Mouse (Mus musculus) frontal cortex, postnatal 14 days (tissue): ENCODE measurements around the gene Gm3033.
"Not testable (repeated sequence)": the region's sequence is repeated elsewhere in the genome, so short reads cannot be mapped to it uniquely, and the experiment has no call there.

ENCODE experiments used
- DNase-seq, 2 experiments: peaks; one replicate each; pipeline ENCODE4 v3.0.0; 2022; ENCODE audit warnings: low spot score in 2 of 2

Gm3033 gene

DNA sequence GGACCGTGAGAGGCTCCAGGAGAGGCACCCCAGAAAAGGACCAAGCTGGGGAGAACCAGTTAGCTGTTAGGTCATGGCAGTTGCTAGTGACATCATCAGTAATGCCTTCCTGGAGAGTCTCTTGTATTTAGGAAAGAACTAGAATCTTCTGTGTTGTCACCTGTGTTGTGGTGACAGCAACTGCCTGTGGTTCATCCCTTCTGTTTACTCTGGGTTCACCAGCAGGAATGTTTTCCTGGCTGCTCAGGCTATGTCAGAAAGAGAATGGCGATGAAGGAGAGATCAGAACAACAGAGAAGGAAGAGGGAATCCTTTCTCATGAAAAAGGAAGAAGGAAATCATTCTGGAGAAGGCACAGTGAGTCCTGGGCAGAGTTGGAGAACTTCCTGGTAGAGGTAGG is at the start of gene Gm3033:
Gene Gm3033 (plus strand): TSS at position 301 of the 400 bp plus-strand sequence.
- not testable (repeated sequence) for DNase-seq

DNA sequence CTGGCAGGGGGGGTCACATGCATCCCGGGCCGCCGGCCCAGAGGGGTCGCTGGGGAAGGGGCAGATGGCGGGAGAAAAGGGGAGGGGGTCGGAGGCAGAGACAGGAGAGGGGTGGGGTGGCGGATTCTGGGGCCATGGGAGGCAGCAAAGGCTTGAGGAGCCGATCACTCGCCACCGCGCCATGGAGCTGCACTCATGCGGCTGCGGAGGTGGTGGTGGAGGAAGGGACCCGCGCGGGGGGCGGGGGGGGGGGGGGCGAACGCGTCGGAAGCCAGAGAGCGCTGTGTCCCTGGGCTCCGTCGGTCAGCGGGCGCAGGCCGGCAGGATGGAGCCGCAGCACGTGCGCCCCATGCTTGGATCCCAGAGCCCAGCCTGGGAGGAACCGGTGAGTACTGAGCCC is 36.3 kb upstream of the Gm3033 start, which contains the start of gene Gm3002:
Gene Gm3002 (plus strand): TSS at position 301 of the 400 bp plus-strand sequence.
- not testable (repeated sequence) for DNase-seq

DNA sequence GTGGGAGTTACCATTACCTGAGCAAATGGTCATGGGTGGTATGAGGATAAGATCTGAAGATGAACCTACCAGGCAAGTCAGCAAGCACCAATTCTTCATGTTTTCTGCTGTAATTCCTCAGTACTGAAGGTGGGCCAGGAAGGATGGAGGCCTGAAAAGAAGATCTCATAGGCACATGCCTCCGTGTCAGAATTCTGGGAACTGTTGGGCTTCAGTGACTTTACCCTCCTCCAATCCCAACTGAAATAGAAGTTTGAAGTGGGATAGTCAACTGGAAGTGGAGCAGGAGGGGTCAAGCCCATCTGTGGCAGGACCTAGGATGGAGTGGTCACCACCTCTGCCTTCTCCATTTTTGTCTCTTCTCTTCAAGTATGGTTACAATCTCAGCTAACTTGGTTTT is 37.8 kb downstream of the Gm3033 start, which contains the start of gene Gm2916:
Gene Gm2916 (plus strand): TSS at position 301 of the 400 bp plus-strand sequence.
- DNase-seq = not testable (repeated sequence)
